Mouse (Mus musculus) olfactory bulb, adult 2 months (tissue): Measurements from ENCODE around the gene A930002H24Rik.

ENCODE experiments used
- CTCF ChIP-seq: fragments of 200-500 bp; IDR thresholded peaks from 2 replicates; pipeline ENCODE4 v1.5.1; 2012; ENCODE audit warnings: low read depth, mild to moderate bottlenecking, low read length, moderate library complexity; ENCODE audit not compliant: insufficient read depth
- POLR2A ChIP-seq: fragments of 200-500 bp; IDR thresholded peaks from 2 replicates; pipeline ENCODE4 v1.6.1; 2012; ENCODE audit warnings: mild to moderate bottlenecking, low read depth, low read length, moderate library complexity; ENCODE audit not compliant: insufficient read depth

- TF ChIP-seq CTCF (no peak), POLR2A (no peak)
Observed at GRCm38 (mm10) chr17:63895829-63896228, 32.2 kb upstream of the A930002H24Rik start.
